In genomic region chr19:5846154-5846553, GRCm38 (mm10) we compare ENCODE assay signal across 8 mouse cellular contexts. TPM values are rescaled to one million over a fixed set of nuclear protein-coding genes. Genes with fewer than 3 reads are reported as not detected.
DNase-seq lines count a peak whose midpoint lies in the region; ATAC-seq lines count a peak whose summit lies in the region.

No protein-coding gene starts in this region.

- H3K9me3 ChIP-seq in erythroblast, embryonic 14.5 days (ENCODE audit: control insufficient read depth, low read length) = no peaks in the 10 kb centered on the region
- H3K9me3 ChIP-seq in limb, embryonic 15.5 days = no peaks in the 10 kb centered on the region

- H3K27ac ChIP-seq in limb, embryonic 15.5 days = peak overlapping the region; percentile 97

- peak; percentile 38 for DNase-seq in thymus, postnatal 14 days
- no peak for DNase-seq in thymus, postnatal 10 days (ENCODE audit: low spot score in 2 of 2)
- DNase-seq in heart, postnatal 36 days = peak; percentile 47 to 74
- peak; percentile 56 for DNase-seq in right cerebral cortex, postnatal 25 days
- no peak for DNase-seq in yolk sac, embryonic 10.5 days (ENCODE audit: low spot score)

- WGBS in limb, embryonic 15.5 days = 1% methylated on average over 7 of the region's 7 CpGs

- H3K36me3 ChIP-seq in erythroblast, embryonic 14.5 days (ENCODE audit: control insufficient read depth) = peaks cover 20% of the 10 kb centered on the region
- no peaks in the 10 kb centered on the region for H3K36me3 ChIP-seq in limb, embryonic 15.5 days

- peaks cover 99% of the 10 kb centered on the region for H3K4me1 ChIP-seq in erythroblast, embryonic 14.5 days (ENCODE audit: control insufficient read depth)
- H3K4me1 ChIP-seq in limb, embryonic 15.5 days = peaks cover 76% of the 10 kb centered on the region

- intact Hi-C loops in heart, postnatal 36 days (cut with DNase I) = no loop called here

- peak overlapping the region; percentile 57 for H3K4me2 ChIP-seq in limb, embryonic 15.5 days

- no peak overlapping the region for H3K9ac ChIP-seq in limb, embryonic 15.5 days

- ATAC-seq in erythroblast, adult 5-6 weeks (replicated peaks; ENCODE audit: low FRiP score, poor library complexity, severe bottlenecking) = no peak
- ATAC-seq in limb, embryonic 15.5 days (ENCODE audit: insufficient number of reproducible peaks, low FRiP score, low TSS enrichment, low read depth) = peak; percentile 47

- peak overlapping the region; percentile 67 for H3K4me3 ChIP-seq in erythroblast, embryonic 14.5 days (replicated peaks)
- peak overlapping the region; percentile 39 for H3K4me3 ChIP-seq in limb, embryonic 15.5 days

- H3K27me3 ChIP-seq in erythroblast, embryonic 14.5 days (ENCODE audit: control insufficient read depth) = no peaks in the 10 kb centered on the region
- H3K27me3 ChIP-seq in limb, embryonic 15.5 days = no peaks in the 10 kb centered on the region

RNA-seq across cellular contexts. Expression of gene Frmd8, which starts 28.9 kb away (rescaled TPM):
- polyA plus RNA-seq in erythroblast, embryonic 14.5 days (2012) = 0.74 and 0.75 TPM in 2 replicates
- 5.4 and 6.0 TPM in 2 replicates for total RNA-seq in erythroblast, adult 5-6 weeks (2015; ENCODE audit: low replicate concordance)
- 4.2 and 6.8 TPM in 2 replicates for total RNA-seq in erythroblast, adult 5-6 weeks (2017; ENCODE audit: low replicate concordance)
- 10 to 100 TPM; 11.4 to 11.7 TPM for total RNA-seq in heart, postnatal 36 days (2021)
- polyA plus RNA-seq in limb, embryonic 15.5 days (2015; fragmentation: Nextera tagmentation; extraction: Ambion mirVana) = 28.4 and 31.3 TPM in 2 replicates

RNA-seq across cellular contexts. Expression of gene Slc25a45, which starts 31.5 kb away (rescaled TPM):
- polyA plus RNA-seq in erythroblast, embryonic 14.5 days (2012) = 0.07 TPM in 1 of 2 replicates, not detected in the other
- 14.0 and 14.6 TPM in 2 replicates for total RNA-seq in erythroblast, adult 5-6 weeks (2015; ENCODE audit: low replicate concordance)
- total RNA-seq in erythroblast, adult 5-6 weeks (2017; ENCODE audit: low replicate concordance) = 10.0 and 11.3 TPM in 2 replicates
- 1 to 10 TPM; 3.4 to 4.2 TPM for total RNA-seq in heart, postnatal 36 days (2021)
- polyA plus RNA-seq in limb, embryonic 15.5 days (2015; fragmentation: Nextera tagmentation; extraction: Ambion mirVana) = 3.4 and 5.2 TPM in 2 replicates

RNA-seq across cellular contexts. Expression of gene Tigd3, which starts 47.8 kb away (rescaled TPM):
- polyA plus RNA-seq in erythroblast, embryonic 14.5 days (2012) = 0.12 and 0.28 TPM in 2 replicates
- total RNA-seq in erythroblast, adult 5-6 weeks (2015; ENCODE audit: low replicate concordance) = 0.38 and 1.0 TPM in 2 replicates
- 3.1 and 6.1 TPM in 2 replicates for total RNA-seq in erythroblast, adult 5-6 weeks (2017; ENCODE audit: low replicate concordance)
- under 1 TPM; 0.57 to 0.64 TPM for total RNA-seq in heart, postnatal 36 days (2021)
- polyA plus RNA-seq in limb, embryonic 15.5 days (2015; fragmentation: Nextera tagmentation; extraction: Ambion mirVana) = 3.1 TPM in 2 replicates

Comparison
In these comparisons a context has a peak if more than half of its experiments do, and no peak if none do; other contexts are left out.
1. DNase-seq: peak in thymus, postnatal 14 days (single experiment), heart, postnatal 36 days (2 of 2) and right cerebral cortex, postnatal 25 days (single experiment); none in thymus, postnatal 10 days (0 of 2) and yolk sac, embryonic 10.5 days (single experiment).